Mouse (Mus musculus): ENCODE measurements around the gene Gm28053. TPM values are rescaled to one million over a fixed set of nuclear protein-coding genes. Genes with fewer than 3 reads are reported as not detected.

Gm28053 gene
- total RNA-seq, 2 experiments from 2014 or later = 20.7 TPM; not detected in 1

DNA sequence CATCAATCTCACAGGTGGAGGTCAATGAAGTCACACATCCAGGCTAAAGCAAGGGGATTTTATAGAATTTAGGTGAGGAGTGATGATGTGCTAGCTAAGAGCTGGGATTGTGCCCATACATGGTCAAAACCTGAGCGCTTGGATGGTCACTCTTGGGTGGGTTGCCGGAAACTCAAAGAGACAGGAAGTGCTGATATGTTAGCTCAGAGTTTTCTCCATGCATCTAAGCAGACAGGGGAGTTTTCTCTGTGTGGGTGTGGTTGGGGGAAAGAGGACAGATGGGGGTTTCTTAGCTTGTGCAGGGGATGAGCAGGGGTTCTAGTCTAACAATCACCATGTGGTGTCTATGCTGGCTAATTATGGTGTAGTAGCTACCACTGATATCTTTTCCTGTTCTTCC is 29.1 kb upstream of the Gm28053 start:
- no peak for ATAC-seq (replicated peaks; ENCODE audit: poor library complexity)

DNA sequence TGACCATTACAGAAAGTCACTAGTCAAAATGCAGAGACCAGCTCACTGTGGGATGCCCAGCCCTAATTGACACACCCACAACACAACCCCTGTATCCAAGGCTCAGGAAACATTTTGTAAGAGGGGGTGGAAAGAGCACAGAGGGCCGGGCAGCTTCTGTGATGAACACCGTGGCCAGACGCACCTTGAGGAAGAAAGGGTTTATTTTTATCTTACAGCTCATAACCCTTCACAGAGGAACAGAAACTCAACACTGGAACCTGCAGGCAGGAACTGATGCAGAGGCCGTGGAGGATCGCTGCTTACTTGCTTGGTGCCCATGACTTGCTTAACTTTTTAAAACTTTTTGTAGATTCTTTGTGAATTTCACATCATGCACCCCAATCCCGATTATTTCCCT is 25.4 kb upstream of the Gm28053 start:
- no peak for ATAC-seq (replicated peaks; ENCODE audit: poor library complexity)

DNA sequence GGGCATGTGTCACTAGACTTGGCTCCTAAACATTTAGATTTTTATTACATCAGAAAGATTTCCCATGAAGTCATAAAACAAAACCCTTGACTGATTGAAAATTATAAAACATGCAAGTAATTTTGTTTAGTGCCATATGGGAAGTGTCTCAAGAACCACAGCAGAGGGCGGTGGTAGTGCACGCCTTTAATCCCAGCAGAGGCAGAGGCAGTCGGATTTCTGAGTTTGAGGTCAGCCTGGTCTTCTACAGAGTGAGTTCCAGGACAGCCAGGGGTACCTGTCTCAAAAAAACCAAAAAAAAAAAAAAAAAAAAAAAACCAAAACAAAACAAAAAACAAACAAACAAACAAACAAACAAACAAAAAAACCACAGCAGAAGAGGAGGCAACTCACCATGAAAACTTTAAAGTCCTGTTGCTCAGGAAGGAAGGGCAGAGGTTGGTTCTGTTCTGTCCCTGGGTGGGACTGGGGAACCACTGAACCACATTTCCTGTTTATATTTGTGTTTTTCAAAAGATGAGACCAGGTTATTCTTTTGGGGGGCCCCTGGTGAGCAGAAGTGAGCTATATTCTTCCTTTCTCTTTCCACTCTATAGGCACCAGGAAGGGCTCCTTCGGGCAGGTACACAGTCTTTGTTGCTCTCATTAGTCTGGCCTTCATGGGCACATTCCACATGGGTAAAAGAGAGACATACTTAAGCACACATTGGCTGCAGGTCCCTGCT is 21.4 kb upstream of the Gm28053 start:
- ATAC-seq (replicated peaks; ENCODE audit: poor library complexity) = no peak

DNA sequence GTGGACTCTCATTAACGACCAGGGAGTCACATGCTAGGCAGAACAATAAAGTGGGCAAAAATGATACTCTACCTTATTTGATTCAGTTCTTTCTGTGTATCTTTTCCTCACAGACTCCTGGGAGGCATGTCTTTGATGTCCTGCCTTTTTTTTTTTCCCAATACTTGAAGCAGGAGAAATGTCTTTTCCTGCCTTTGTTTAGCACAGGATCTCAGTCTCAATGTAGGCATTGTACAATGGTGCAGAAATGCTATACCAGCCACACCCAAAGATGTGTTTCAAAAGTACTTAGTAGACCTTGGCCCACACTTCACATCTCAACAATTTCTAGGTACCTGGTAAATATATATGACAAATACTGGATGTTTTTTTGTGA is 20.9 kb upstream of the Gm28053 start:
- ATAC-seq (replicated peaks; ENCODE audit: poor library complexity) = no peak

DNA sequence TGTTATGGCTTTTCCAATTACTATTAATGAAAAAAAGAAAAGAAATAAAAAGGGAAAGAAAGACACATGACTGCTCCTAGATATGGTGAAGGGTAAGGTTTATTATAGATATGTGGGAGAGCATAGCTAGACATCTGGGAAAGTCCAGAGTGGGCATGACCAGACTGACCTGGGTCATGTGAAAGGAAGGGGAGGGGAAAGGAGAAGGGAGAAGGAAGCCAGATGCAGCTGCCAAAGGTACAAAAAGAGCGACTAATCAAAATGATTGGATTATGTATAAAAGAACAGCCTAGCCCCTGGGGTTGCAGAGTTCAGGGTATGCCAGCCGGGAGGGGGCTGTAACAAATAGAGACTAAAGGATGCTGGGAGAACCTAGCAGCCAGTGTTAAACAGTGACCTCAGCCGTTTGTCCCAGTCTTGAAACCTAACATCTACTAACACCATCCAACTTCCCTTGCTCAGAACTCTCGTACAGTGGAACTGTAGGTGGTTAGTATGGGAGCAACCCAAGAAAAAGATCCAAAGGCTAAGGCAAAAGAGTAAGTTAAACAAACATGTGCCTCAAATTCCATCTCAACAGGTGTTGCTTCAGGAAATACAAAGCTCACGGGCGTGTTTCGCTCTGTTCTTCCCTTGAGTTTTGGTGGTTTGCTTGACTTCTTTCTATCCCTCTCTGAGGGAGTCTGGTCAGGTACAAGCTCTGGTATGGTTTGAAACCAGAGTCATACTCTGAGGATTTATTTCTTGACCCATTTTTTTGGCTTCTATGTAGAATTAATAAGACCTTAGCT is 20.1 kb upstream of the Gm28053 start:
- no peak for ATAC-seq (replicated peaks; ENCODE audit: poor library complexity)

DNA sequence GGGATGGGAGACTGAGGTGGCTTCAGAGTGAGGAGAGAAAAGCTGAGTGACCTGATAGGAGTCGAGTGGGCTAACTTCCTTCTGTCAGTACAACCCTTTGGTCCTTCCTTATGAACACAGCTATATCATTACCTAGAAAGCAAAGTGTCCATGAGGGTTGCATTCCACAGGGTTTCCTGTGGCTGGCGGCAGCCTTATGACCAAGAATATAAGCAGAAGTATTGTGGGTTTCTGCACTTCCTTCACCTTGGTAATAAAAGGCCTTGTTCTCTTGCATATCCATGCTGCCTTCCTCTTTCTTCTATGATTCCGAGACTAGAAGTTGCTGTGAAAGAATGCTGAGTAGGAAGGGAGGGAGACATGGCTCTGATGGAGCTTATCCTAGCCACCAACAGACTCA is 19.5 kb upstream of the Gm28053 start:
- peak; percentile 76 for ATAC-seq (replicated peaks; ENCODE audit: poor library complexity)

DNA sequence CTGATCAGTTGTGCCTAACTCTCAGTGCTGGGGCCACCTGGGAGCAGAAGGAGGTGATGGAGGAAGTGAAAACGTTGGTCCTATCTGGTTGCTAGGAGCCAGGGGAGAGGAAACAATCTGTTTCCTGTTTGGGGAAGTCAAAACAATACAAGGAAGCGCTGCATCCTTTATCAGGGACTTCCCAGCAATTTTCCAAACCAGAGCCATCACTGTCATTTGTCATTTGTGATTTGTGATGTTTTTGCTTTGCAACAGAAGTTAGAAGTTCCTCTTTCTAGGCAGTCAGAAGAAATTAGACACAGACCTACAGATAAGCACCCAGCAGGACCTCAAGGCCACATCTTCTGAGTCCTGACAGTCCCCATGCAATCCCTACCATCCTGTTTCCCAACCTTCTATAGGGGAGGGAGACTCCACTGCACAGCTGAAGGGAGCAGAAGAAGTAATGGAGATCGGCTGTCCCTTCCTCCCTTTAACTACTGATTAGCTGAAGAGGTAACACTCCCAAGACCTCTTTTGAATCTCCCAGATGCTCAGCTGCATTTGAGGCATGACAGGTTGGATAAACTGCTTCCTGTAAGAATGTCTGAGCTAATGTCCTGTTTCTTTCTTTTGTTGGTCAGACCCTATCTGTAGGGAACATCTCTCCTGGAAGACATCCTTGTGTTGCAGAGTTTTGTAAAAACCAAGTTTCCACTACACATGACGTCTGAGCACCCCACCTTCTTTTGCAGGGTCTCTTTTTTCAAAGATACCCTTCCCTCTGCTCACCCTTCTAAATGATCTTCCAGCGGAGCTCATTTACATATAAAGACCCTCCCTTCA is 17.9 kb upstream of the Gm28053 start:
- ATAC-seq (replicated peaks; ENCODE audit: poor library complexity) = peak; percentile 63

DNA sequence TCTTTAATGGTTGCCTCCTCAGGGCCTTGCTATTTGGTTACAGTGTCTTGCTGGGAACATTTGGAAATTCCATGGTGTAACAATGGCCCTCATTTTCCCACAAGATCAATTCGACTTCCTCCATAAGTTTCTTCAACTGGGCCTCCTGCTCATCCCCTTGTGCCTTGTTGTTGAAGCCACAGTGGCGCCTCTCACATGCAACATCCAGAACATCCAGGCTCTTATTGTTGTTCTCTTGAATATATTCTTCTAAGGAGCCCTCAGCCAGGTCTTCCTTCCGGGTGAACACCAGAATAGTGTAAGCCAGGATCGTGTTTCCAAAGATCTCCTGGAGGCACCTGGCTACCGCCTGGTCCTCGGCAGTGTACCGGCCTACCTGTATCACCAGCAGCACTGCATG is 16.3 kb upstream of the Gm28053 start:
- ATAC-seq (replicated peaks; ENCODE audit: poor library complexity) = no peak

DNA sequence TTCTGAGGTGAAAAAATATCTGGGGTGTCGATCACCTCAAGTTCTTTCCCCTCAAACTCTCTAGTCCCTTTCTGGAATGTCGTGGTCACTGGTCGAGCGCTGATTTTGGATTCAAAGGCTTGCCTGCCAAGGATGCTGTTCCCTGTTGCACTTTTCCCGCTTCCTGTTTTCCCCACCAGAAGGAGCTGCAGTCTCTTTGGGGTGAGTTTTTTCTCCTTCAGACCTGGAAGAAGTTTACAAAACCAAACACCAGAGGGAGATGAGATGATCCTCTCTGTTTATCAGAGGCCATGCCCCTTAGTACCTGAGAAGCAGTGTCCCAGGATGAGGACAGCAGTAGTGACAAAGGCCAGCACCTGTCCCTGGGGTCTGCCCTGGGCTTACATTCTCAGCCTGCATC is 15.8 kb upstream of the Gm28053 start:
- ATAC-seq (replicated peaks; ENCODE audit: poor library complexity) = no peak

DNA sequence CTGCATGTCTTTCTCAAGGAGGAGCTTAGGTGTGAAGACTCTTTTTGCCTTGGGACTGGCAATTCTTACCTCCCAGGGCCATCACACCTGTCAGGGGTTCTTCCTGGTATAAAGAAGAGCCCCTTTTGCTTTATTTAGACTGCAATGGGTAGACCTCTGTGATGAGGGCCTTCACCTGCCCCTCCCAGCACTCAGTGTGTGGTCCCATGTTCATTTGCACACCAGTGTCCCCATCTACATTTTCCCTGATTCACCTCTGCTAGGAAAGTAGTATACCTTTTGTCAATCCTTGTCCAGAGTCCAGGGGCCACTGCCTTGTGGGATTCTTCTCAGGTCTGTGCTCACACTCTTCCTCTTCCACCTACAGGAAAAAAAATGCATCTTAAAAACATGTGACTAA is 14.3 kb upstream of the Gm28053 start:
- ATAC-seq (replicated peaks; ENCODE audit: poor library complexity) = no peak

DNA sequence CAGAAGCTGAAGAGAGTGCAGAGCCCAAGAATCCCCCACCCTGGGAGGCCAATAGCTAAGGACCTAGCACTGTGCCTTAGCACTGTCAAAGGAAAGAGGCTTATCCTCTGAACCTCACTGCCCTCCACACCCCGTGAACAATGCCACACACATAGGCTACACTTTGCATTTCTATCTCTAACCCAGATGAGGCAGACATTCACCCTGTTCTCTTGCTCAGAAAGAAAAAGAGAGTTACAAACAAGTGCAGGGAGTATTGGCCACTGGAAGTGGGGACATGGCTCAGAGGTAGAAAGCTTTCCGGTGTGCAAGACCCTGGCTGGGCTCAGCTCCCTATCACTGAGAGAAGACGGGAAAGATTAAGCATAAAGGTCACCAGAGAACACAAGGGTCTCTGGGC is 12.3 kb upstream of the Gm28053 start:
- ATAC-seq (replicated peaks; ENCODE audit: poor library complexity) = no peak; the same call in 1 of the 2 replicates

DNA sequence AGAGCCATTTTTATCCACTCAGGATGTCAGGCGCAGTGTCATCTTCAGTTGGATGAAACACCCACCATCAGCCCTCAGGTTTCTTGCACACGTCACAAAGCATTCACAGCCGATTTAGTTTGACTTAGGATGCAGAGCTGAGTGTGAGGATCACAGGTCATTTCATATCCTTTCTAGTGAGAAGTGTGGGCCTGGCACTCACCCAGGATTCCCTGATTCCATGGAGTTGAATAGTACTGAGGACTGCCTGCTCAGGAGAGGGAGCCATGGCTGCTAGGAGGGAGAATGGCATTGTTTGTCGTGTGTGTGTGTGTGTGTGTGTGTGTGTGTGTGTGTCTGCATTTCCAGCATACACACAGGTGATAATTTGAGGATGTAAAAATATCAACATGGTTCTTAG is 1.9 kb downstream of the Gm28053 start:
- no peak for ATAC-seq (replicated peaks; ENCODE audit: poor library complexity)

DNA sequence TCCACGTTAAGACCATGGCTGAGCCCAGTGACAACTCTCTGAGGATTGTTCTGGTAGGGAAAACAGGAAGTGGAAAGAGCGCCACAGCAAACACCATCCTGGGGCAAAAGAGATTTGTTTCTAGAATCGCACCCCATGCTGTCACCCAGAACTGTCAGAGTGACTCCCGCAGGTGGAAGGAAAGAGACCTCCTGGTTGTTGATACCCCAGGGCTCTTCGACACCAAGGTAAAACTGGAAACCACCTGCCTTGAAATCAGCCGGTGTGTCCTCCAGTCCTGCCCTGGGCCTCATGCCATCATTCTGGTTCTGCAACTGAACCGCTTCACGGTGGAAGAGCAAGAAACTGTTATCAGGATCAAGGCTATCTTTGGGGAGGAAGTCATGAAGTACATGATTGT is 5.1 kb downstream of the Gm28053 start:
- no peak for ATAC-seq (replicated peaks; ENCODE audit: poor library complexity)

DNA sequence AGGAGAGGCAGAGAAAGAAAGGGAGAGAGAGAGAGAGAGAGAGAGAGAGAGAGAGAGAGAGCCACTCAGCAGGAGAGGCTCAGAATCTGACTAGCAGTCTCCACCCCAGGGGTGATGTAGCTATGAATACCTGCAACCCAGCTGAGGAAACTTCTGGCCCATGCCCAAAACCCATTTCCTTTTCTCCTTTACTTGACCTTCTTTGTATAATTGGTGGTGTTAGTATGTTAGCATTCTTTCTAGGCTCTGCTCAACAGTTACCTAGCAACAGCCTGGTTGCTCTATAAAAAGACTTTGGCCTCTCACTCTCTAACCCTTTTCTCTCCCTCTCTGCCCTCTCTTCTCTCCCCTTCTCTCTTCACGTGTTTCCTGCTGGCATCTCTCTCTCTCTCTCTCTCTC is 7.1 kb downstream of the Gm28053 start:
- ATAC-seq (replicated peaks; ENCODE audit: poor library complexity) = no peak

DNA sequence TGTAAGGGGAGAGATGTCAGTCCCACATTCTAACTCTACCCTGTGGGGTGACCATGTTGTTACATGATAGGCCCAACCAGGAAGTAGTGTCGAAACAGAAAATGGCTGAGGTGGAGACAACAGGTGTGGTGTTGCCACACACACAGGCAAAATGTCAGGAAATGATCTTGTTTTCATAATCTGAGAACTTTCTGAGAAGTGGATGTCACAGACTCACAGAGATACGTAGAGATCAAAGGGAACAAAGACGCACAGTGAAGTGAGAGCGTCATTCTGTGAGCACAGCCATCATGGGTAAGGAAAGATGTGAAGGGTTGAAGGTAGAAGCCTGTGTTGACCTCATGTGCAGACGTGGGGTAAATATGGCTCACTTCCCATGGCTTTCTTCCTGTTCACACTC is 9.4 kb downstream of the Gm28053 start:
- ATAC-seq (replicated peaks; ENCODE audit: poor library complexity) = no peak; the same call in 1 of the 2 replicates

DNA sequence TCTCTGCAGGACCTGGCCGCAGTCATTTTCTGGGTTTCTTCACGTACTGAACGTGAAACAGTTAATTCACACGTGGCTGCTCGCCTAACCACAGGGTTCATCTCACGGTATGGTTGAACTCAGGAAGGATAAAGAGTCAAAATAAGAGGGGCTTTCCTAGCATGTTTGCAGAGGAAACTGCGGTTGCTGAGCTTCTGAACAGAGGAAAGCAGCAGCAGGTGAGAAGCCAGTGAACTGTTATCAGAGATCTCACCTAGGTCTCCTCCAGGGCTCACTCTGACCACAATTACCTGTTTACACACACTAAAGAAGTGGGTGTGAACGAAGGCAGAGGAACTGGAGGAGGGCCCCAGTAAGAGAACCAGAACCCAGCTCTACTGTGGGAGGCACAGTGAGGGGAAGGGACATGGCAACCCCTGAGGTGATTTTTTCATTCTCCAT is 14.5 kb downstream of the Gm28053 start:
- 0 out of 2 replicates have a peak, but pooled peaks have one; percentile 11 for ATAC-seq (replicated peaks; ENCODE audit: poor library complexity)

DNA sequence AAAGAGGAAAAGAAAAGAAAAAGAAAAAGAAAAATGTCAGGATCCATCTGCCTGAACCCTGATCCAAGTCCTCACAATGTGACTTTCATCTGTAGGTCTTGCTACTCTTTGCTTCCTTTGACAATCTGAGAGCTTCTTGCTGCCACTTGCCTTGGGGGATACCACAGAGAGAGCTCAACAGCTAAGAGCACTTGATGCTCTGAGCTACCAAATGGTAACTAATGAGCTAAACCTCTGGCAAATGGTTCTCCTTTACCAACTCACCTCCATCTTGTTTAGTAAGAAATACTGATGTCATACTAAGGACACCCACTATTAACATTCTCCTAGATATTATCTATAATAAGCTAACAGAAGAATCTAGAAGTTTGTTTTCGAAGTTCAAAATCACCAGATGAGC is 15.3 kb downstream of the Gm28053 start:
- ATAC-seq (replicated peaks; ENCODE audit: poor library complexity) = no peak

DNA sequence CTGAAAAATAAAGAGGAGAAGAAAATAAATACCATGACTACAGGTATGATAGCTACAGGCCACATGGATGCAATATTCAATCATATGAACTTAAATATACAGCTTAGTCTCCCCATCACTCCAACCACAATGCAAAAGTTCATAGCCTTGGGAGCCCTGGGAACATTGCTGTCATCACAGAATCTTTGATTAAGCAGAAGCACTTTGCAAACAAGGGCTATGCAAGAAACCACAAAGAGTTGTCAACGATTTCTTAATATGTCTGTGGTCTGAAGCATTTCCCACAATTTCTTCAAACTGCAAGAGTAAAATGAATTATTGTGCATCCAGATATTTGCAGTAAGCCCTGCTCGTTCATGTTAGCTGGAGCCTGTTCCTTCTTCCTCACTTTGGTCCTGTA is 18.6 kb downstream of the Gm28053 start:
- peak; percentile 60 for ATAC-seq (replicated peaks; ENCODE audit: poor library complexity)

DNA sequence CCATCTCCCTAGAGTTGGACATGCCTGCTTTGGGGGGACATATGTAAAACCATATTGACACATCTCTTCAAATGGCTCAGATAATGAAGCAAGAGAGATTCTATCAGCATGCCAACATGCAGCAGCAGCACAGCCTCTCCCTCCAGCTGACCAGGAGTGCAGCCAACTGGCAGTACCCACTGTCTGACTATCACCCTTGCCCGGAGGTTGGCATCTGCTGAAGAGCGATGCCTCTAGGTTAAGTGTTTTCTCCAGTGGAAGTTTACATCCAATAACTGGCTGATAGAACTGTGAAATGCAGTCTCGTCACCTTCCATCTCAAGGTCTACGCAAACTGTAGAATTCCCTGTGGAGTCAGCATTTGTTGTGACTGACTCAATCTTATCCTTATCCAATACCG is 19.3 kb downstream of the Gm28053 start:
- no peak for ATAC-seq (replicated peaks; ENCODE audit: poor library complexity)

DNA sequence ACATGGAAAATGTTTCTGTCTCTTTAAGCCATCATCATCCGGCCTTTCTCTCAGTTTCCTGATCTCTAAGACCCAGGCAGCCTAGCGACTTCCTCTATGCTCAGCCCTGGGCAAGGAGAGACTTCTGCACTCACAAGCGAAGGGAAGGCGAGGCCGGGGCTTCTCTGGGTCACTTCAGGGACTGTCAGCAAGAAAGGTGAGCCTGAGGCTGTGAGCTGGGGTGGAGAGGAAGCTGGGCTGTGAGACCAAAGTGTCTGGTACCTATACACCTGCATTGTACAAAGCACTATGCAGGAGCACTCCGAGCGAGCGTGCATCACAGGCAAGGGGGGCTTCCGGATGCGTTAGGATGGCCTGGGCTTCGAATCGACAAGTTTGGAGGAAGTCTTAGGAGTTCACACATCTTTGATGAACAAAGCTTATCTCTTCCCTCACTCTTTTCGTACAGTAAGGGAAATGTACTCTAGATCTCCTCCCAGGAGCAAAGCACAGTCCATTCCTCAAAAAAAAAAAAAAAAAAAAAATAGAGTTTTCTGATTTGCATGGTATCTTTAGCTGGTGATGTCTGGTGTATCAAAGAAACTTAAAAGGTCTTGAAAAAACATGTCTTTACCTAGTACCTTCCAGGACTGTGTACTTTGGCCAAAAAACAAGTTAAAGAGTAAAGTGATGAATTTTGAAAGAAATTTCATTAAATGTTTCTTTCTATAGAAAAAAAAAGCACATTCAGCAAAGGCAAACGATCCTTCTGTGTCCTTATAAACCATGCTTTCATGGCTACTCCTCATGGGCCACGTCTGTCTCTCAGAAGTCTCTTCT is 20.8 kb downstream of the Gm28053 start, which contains the start of gene Gimap1:
TSS of gene Gimap1 (plus strand) at position 94 of the 819 bp plus-strand sequence.
- peak; percentile 59 for ATAC-seq (replicated peaks; ENCODE audit: poor library complexity)

DNA sequence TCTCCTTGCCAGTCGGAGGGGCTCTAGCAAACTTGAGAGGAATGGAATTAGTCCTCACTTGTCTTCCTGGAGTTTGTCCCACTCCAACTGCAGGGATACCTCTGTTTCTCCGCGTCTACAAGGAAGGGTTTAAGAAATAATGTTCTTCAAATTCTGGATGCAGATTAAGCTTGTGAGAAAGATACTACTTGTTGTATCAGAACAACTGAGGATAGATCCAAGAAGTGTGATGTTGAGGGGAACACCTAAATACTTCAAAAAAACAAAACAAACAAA is 21.3 kb downstream of the Gm28053 start:
- ATAC-seq (replicated peaks; ENCODE audit: poor library complexity) = no peak

Measured in megakaryocyte progenitor cell, adult 5-6 weeks (primary cell).